Mouse (Mus musculus) liver, adult 2 months (tissue): Measurements from ENCODE around the gene Tbck. TPM values are rescaled to one million over a fixed set of nuclear protein-coding genes. Genes with fewer than 3 reads are reported as not detected.

Experiments used
- DNase-seq: peaks from one replicate; pipeline ENCODE4 v3.0.0-alpha.2; 2011; ENCODE audit warnings: low read depth, low spot score; ENCODE audit errors: extremely low read depth
- H3K27ac ChIP-seq: fragments of 200-500 bp; replicated peaks from 2 replicates; pipeline ENCODE4 v1.5.1; 2012; ENCODE audit warnings: low read depth, mild to moderate bottlenecking, control low read depth, inconsistent platforms, low read length; ENCODE audit not compliant: insufficient read depth
- H3K27me3 ChIP-seq: fragments of 200-500 bp; 2 replicates; pipeline ENCODE4 v1.6.1; 2012; ENCODE audit warnings: mild to moderate bottlenecking, moderate library complexity, low read length, inconsistent platforms; ENCODE audit not compliant: control insufficient read depth, insufficient read depth
- H3K36me3 ChIP-seq: fragments of 200-500 bp; 2 replicates; pipeline ENCODE4 v1.6.1; 2012; ENCODE audit warnings: low read length, inconsistent platforms; ENCODE audit not compliant: control insufficient read depth, insufficient read depth
- H3K4me1 ChIP-seq: fragments of 200-500 bp; 2 replicates; pipeline ENCODE4 v1.6.1; 2011; ENCODE audit warnings: low read length; ENCODE audit not compliant: control insufficient read depth, insufficient read depth
- H3K4me3 ChIP-seq: fragments of 200-500 bp; 2 replicates; pipeline ENCODE4 v1.5.1; 2011; ENCODE audit warnings: low read depth, mild to moderate bottlenecking, control low read depth, low read length, moderate library complexity; ENCODE audit not compliant: insufficient read depth
- H3K79me2 ChIP-seq: fragments of 200-500 bp; 2 replicates; pipeline ENCODE4 v1.6.1; 2012; ENCODE audit warnings: inconsistent platforms, mild to moderate bottlenecking, low read length, moderate library complexity; ENCODE audit not compliant: control insufficient read depth, insufficient read depth
- H3K9ac ChIP-seq: fragments of 200-500 bp; 2 replicates; pipeline ENCODE4 v1.6.1; 2012; ENCODE audit warnings: low read depth, mild to moderate bottlenecking, control low read depth, inconsistent platforms, low read length
- CTCF ChIP-seq: fragments of 200-500 bp; IDR thresholded peaks from 2 replicates; pipeline ENCODE4 v1.5.1; 2011; ENCODE audit warnings: low read depth, low read length, control low read depth
- POLR2A ChIP-seq: fragments of 200-500 bp; IDR thresholded peaks from 2 replicates; pipeline ENCODE4 v1.6.1; 2011; ENCODE audit warnings: low read length, control low read depth; ENCODE audit not compliant: insufficient read depth; ENCODE audit errors: extremely low read depth
- WGBS: fragments of 180-500 bp; shearing (Covaris S2); methylation state at CpG from one replicate; pipeline ENCODE4 v1.1.7; 2018; 5-methylcytosine and 5-hydroxymethylcytosine counted together
- polyA plus RNA-seq: library from polyadenylated mRNA; depleted of rRNA; stranded (reverse); fragments of >200 nt; gene quantifications from 2 replicates; pipeline ENCODE4 v1.2.3, GENCODE M21; 2012
- total RNA-seq: library from RNA; depleted of rRNA; stranded (reverse); fragments of >200 nt; gene quantifications from 2 replicates; pipeline ENCODE4 v1.2.3, GENCODE M21; 2014

The Tbck gene
- total and polyA plus RNA-seq, 2 experiments = 2.5 to 10.7 TPM

DNA sequence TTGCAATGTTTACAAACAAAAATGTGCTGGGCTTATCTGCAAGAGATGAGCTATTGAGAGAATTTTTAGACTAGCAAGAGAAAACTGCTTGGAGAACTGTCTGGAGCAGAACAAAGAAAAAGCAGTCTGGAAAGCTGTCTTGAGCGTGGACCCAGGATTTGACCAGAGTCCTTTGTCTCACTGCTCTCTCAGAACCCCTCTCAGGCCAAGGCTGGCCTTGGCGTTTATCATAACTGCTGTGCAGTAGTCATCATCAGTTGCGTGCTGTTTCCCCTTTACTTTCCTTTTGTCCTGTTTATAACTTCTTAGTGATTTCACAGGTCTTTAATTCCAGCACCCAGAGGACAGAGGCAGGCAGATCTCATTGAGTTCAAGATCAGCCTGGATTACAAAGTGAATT lies 20.3 kb downstream of the Tbck start:
- Histone ChIP-seq H3K27ac (no peak overlapping the region), H3K36me3 (peaks cover 9% of the 10 kb centered on the region; the same call in 1 of the 2 replicates), H3K27me3 (no peaks in the 10 kb centered on the region), H3K79me2 (no peaks in the 10 kb centered on the region; the same call in 1 of the 2 replicates), H3K4me3 (no peak overlapping the region), H3K4me1 (no peaks in the 10 kb centered on the region), H3K9ac (no peak overlapping the region)
- DNase-seq = no peak
- WGBS = 90% methylated on average over 3 of the region's 3 CpGs
- TF ChIP-seq CTCF (no peak), POLR2A (no peak)

GRCm38 (mm10) chr3:132706977-132707376 lies 23.0 kb downstream of the Tbck start:
- Histone ChIP-seq H3K36me3 (peaks cover 9% of the 10 kb centered on the region; the same call in 1 of the 2 replicates), H3K27me3 (no peaks in the 10 kb centered on the region), H3K4me3 (no peak overlapping the region), H3K9ac (no peak overlapping the region), H3K79me2 (no peaks in the 10 kb centered on the region), H3K27ac (no peak overlapping the region), H3K4me1 (no peaks in the 10 kb centered on the region)
- no peak for DNase-seq
- no peak for TF ChIP-seq POLR2A
- TF ChIP-seq CTCF = no peak
- 92% methylated on average over 4 of the region's 4 CpGs for WGBS

DNA sequence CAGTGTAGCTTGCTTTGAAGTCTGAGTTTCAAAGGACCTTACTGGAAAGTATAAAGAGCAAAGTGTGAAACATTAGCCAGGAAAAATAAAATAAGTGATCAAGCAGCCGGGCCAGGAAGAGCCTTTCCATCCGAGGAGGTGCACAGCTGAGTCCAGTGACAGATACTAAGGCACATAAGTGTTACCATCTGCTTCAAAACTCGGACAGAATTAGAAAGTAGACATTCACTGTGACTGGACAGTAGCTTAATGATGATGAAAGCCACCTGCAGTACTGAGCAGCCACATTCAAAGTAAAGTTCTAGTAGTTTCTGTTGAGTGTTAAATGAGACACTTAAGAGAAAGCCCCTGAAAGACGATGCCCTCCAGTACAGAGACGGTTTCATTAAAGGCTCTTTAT lies 30.0 kb downstream of the Tbck start:
- peaks cover 11% of the 10 kb centered on the region; the same call in 1 of the 2 replicates for H3K36me3 ChIP-seq
- no peaks in the 10 kb centered on the region for H3K4me1 ChIP-seq
- H3K9ac ChIP-seq = no peak overlapping the region
- no peaks in the 10 kb centered on the region for H3K79me2 ChIP-seq
- H3K4me3 ChIP-seq = no peak overlapping the region
- no peaks in the 10 kb centered on the region for H3K27me3 ChIP-seq
- no peak for DNase-seq
- WGBS = 84% methylated on average over 5 of the region's 5 CpGs
- H3K27ac ChIP-seq = no peak overlapping the region
- TF ChIP-seq POLR2A (no peak), CTCF (no peak)

DNA sequence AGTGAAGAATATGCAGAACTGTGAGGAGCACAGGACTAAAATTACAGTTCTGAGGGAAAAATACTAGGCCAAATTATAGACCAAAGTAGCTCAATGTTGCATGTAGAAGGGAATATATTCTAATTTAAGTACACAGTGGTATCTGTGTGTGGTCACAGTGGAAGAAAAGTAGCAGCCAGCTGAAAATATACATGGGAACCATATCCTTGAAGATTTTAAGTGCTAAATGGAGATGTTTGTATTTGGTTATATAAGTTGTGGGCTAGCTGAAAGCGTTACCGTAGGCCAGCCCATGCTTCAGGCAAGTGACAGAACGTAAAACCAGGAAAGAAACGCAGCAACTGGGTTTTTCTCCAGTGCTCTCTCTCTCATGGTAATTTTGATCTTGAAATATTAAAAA lies 33.4 kb downstream of the Tbck start:
- H3K27ac ChIP-seq = no peak overlapping the region
- TF ChIP-seq POLR2A = no peak
- no peak for TF ChIP-seq CTCF
- no peaks in the 10 kb centered on the region for H3K4me1 ChIP-seq
- DNase-seq = no peak
- 96% methylated on average over 4 of the region's 4 CpGs for WGBS
- no peaks in the 10 kb centered on the region for H3K27me3 ChIP-seq
- H3K36me3 ChIP-seq = peaks cover 19% of the 10 kb centered on the region
- no peak overlapping the region for H3K9ac ChIP-seq
- H3K4me3 ChIP-seq = no peak overlapping the region
- H3K79me2 ChIP-seq = no peaks in the 10 kb centered on the region

DNA sequence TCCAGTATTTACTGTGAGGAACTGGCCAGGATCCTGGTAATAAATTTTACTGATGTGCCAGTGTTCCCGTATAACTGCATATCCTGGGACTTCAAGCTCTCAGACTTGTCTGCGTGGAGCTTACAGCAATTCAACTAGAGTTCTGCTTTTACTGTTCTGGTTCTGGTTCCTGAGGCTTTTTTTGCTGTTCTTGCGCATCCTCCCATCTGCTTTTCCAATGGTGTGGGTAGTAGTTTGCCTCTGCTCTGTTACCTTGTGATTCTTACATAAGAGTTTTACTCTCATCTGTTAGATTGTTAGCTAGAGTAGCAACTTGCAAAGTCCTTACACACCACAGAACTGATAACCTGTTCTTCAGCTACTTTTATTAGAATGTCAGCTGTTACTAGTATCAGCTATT lies 40.4 kb downstream of the Tbck start:
- no peaks in the 10 kb centered on the region for H3K4me1 ChIP-seq
- WGBS = 94% methylated on average over 3 of the region's 3 CpGs
- H3K36me3 ChIP-seq = peaks cover 45% of the 10 kb centered on the region
- no peak overlapping the region for H3K27ac ChIP-seq
- H3K27me3 ChIP-seq = no peaks in the 10 kb centered on the region
- H3K4me3 ChIP-seq = no peak overlapping the region
- no peaks in the 10 kb centered on the region for H3K79me2 ChIP-seq
- no peak overlapping the region for H3K9ac ChIP-seq
- DNase-seq = no peak
- no peak for TF ChIP-seq CTCF
- TF ChIP-seq POLR2A = no peak

GRCm38 (mm10) chr3:132744287-132745146 lies 60.6 kb downstream of the Tbck start:
- H3K27ac ChIP-seq = no peak overlapping the region
- 87% methylated on average over 10 of the region's 10 CpGs for WGBS
- no peak for DNase-seq

More at GRCm38 (mm10) chr3:132744287-132745146, 60.6 kb downstream of the Tbck start:
- no peak overlapping the region for H3K9ac ChIP-seq
- TF ChIP-seq POLR2A (no peak), CTCF (no peak)
- no peaks in the 10 kb centered on the region for H3K79me2 ChIP-seq
- H3K27me3 ChIP-seq = no peaks in the 10 kb centered on the region
- no peaks in the 10 kb centered on the region for H3K4me1 ChIP-seq
- H3K4me3 ChIP-seq = no peak overlapping the region
- peaks cover 17% of the 10 kb centered on the region; the same call in 1 of the 2 replicates for H3K36me3 ChIP-seq
